Mouse (Mus musculus): ENCODE measurements around the gene Mtmr10. TPM values are rescaled to one million over a fixed set of nuclear protein-coding genes. Genes with fewer than 3 reads are reported as not detected.

The Mtmr10 gene
- polyA plus RNA-seq, 1 experiment: 4.5 TPM

DNA sequence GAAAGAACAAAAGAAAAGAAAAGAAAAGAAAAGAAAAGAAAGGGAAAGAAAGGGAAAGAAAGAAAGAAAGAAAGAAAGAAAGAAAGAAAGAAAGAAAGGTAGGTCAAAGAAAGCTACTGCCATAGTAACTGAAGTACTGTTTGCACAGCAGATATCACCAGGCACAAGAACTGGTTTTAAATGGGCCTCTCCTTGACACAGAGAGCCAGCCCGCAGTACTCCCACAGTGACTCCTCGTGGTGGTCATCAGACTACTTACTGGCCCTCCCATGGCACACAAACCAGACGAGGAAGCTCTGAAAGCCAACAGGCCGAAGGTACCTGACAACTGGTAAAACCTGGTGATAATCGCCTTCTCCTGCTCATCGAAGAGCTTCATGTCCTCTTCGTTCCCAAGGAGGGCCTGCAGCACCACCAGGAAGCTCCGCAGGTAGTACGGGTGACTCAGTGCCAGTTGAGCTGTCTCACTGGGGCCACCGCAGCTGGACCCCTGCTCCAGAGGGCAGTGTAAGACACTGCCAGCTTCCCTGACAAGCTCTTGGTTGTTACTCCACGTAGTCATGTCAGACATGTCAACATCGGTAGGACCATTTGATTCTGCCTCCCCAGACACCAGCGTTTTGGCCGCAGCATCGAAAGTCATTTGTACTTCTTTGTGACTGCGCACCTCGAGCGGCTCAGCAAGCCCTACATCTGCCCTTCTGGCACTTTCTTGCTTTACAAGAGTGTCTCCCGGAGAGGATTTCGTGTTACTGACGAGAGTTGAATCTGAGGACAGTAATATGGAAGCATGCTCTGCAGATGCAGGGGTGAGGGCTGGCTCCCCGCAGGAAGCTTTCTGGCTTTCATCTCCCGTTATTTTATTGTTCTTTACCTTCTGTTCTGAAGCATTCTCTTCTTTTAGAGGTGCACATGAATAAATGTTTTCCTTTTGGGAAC is 84.8 kb downstream of the Mtmr10 start:
- peaks cover 13% of the 10 kb centered on the region for H3K36me3 ChIP-seq (ENCODE audit: control insufficient read depth, insufficient read depth, low read length)
- no peak for DNase-seq
- 95% methylated on average over 23 of the region's 23 CpGs for WGBS
- H3K4me3 ChIP-seq (ENCODE audit: control insufficient read depth, insufficient read depth, low read length): no peak overlapping the region
- H3K27me3 ChIP-seq (ENCODE audit: control insufficient read depth, insufficient read depth, low read length): no peaks in the 10 kb centered on the region
- H3K27ac ChIP-seq (ENCODE audit: control insufficient read depth, insufficient read depth, low read length): no peak overlapping the region
- H3K4me1 ChIP-seq (replicated peaks; ENCODE audit: control insufficient read depth, insufficient read depth, low read length): 0 out of 2 replicates have a peak, but pooled peaks cover 2% of the 10 kb centered on the region
- no peak for TF ChIP-seq POLR2A (IDR thresholded peaks at IDR 0.05; ENCODE audit: control insufficient read depth, extremely low read depth, insufficient read depth, low read length, poor library complexity)
- no peak for TF ChIP-seq CTCF (IDR thresholded peaks at IDR 0.05; ENCODE audit: borderline replicate concordance, control insufficient read depth, extremely low read depth, insufficient read depth, low read length, poor library complexity)

DNA sequence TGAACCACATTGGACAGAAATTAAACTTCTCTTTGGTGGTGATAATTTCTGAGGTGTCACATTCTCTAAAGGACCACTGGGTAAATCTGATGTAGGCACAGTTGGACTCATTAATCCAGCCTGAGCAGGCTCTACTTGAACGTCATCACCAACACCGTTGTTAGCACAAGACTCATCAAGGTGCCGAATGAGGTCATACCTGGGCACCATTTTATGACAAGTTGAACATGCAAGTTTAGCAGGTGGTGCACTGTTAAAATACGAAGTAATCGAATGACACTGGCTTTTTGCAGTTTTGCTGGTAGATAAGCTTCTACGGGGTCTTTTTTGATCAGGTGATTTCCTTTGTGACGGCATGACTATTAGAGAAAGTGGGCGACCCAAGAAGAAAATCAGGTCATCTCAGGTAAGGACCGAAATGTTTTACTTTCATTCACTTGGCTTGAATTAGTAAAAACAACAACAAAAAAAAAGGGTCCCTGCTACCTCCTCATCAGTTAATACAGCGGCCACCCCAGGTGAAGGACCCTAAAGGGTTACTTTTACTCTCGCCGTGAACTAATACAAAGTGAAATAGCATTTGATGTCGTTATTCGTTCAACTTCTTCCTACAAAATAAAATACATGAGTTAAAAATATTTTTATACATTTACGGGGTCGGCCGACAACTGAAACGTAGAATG is 85.8 kb downstream of the Mtmr10 start:
- 0 out of 2 replicates have a peak, but pooled peaks cover 2% of the 10 kb centered on the region for H3K4me1 ChIP-seq (replicated peaks; ENCODE audit: control insufficient read depth, insufficient read depth, low read length)
- 8% methylated on average over 18 of the region's 18 CpGs for WGBS

DNA sequence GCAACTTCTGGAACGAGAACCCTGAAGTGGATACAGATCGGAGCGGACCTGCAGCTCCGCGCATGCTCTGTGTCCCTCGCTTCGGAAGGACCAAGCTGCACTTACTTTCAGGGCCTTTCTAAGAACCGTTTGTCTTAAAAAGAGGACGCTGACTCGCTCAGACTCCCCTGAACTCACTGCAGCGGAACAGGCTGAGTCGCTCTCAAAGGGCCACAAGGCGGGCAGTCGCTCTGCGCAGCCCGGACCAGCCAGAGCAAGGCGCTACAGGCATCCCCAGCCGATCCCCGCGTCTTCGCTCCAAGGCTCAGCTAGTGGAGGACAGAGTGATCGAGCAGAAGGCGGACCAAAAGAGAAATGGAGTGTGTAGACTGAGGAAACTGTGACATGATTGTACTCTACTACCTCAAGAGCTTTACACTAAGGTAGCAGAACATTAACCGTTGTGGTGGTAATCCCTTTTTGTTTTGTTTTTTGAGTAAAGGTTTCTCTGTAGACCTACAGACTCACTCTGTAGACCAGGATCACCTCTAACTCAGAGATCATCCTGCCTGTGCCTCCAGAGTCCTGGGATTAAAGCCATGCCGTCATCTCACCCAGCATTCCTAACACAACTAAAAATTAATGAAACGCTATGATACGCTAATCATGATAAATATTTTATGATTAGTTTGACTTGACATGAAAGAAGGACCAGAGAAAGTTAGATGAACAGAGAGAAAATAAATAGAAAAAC is 86.5 kb downstream of the Mtmr10 start, which contains the start of gene Fan1:
TSS of gene Fan1 (minus strand) at position 266 of the 733 bp plus-strand sequence.
- TF ChIP-seq CTCF (IDR thresholded peaks at IDR 0.05; ENCODE audit: borderline replicate concordance, control insufficient read depth, extremely low read depth, insufficient read depth, low read length, poor library complexity): no peak
- TF ChIP-seq POLR2A (IDR thresholded peaks at IDR 0.05; ENCODE audit: control insufficient read depth, extremely low read depth, insufficient read depth, low read length, poor library complexity): peak; percentile 82
- 0 out of 2 replicates have a peak, but pooled peaks cover 2% of the 10 kb centered on the region for H3K4me1 ChIP-seq (replicated peaks; ENCODE audit: control insufficient read depth, insufficient read depth, low read length)
- H3K36me3 ChIP-seq (ENCODE audit: control insufficient read depth, insufficient read depth, low read length): peaks cover 27% of the 10 kb centered on the region
- peak; percentile 94 for DNase-seq
- H3K27me3 ChIP-seq (ENCODE audit: control insufficient read depth, insufficient read depth, low read length): no peaks in the 10 kb centered on the region
- 7% methylated on average over 27 of the region's 27 CpGs for WGBS
- H3K4me3 ChIP-seq (ENCODE audit: control insufficient read depth, insufficient read depth, low read length): peak within 1 kb of the TSS; percentile 95
- H3K27ac ChIP-seq (ENCODE audit: control insufficient read depth, insufficient read depth, low read length): peak within 1 kb of the TSS; percentile 94

More for the DNA sequence above, 85.8 kb downstream of the Mtmr10 start:
- H3K27me3 ChIP-seq (ENCODE audit: control insufficient read depth, insufficient read depth, low read length): no peaks in the 10 kb centered on the region
- H3K4me3 ChIP-seq (ENCODE audit: control insufficient read depth, insufficient read depth, low read length): peak overlapping the region; percentile 95
- TF ChIP-seq POLR2A (IDR thresholded peaks at IDR 0.05; ENCODE audit: control insufficient read depth, extremely low read depth, insufficient read depth, low read length, poor library complexity) (no peak), CTCF (IDR thresholded peaks at IDR 0.05; ENCODE audit: borderline replicate concordance, control insufficient read depth, extremely low read depth, insufficient read depth, low read length, poor library complexity) (no peak)
- DNase-seq: peak; percentile 13
- peak overlapping the region; percentile 94 for H3K27ac ChIP-seq (ENCODE audit: control insufficient read depth, insufficient read depth, low read length)
- H3K36me3 ChIP-seq (ENCODE audit: control insufficient read depth, insufficient read depth, low read length): peaks cover 24% of the 10 kb centered on the region

Other genes starting within 250 kb of the Mtmr10 start
- 1.7 and 2.3 TPM in 2 replicates for gene Trpm1, start 133.8 kb upstream of the Mtmr10 start, polyA plus RNA-seq (2012; rRNA removed)
- 2.8 and 3.3 TPM in 2 replicates for gene Fan1, start 86.4 kb downstream of the Mtmr10 start, polyA plus RNA-seq (2012; rRNA removed)
- gene Mphosph10, start 104.6 kb downstream of the Mtmr10 start, polyA plus RNA-seq (2012; rRNA removed): 1.6 and 1.8 TPM in 2 replicates
- gene Mcee, start 105.0 kb downstream of the Mtmr10 start, polyA plus RNA-seq (2012; rRNA removed): 15.0 and 16.9 TPM in 2 replicates
- 17.1 and 18.1 TPM in 2 replicates for gene Apba2, start 214.1 kb downstream of the Mtmr10 start, polyA plus RNA-seq (2012; rRNA removed)

Data from thymus, adult 2 months (tissue).